Mouse (Mus musculus) hematopoietic stem cell, adult 5-6 weeks (primary cell): ENCODE data around the gene Kcnip1. TPM values are rescaled to one million over a fixed set of nuclear protein-coding genes. Genes with fewer than 3 reads are reported as not detected.

Experiments
- ATAC-seq, 2 experiments: fragments of 125-278 bp in 1 of 2; replicated peaks in 1 of 2; 2 replicates each; pipeline ENCODE4 v1.8.0; 2016 to 2017; ENCODE audit warnings: inconsistent platforms in 2 of 2, mild to moderate bottlenecking in 2 of 2, moderate number of reproducible peaks in 2 of 2, low read depth in 1 of 2, moderate TSS enrichment in 1 of 2; ENCODE audit not compliant: low FRiP score in 2 of 2, poor library complexity in 2 of 2, severe bottlenecking in 2 of 2, insufficient read depth in 1 of 2, low TSS enrichment in 1 of 2
- total RNA-seq: library from RNA; stranded (forward); fragments of 172-1452, 232-1000 nt; gene quantifications from 2 replicates; pipeline ENCODE4 v1.2.3, GENCODE M21; 2017

Kcnip1 gene
- total RNA-seq, 1 experiment from 2014 or later = not detected

- ATAC-seq = peak; percentile 71 to 79
Observed at GRCm38 (mm10) chr11:34001938-34002592, 9.1 kb upstream of the Kcnip1 start.

GRCm38 (mm10) chr11:34000416-34000815, 7.5 kb upstream of the Kcnip1 start:
- ATAC-seq = peak; percentile 22 to 48; a peak in 2 of 4 replicates

- no peak for ATAC-seq
Observed at GRCm38 (mm10) chr11:33998244-33998643, 5.3 kb upstream of the Kcnip1 start.

GRCm38 (mm10) chr11:33993496-33993895, 544 bp upstream of the Kcnip1 start:
- ATAC-seq = no peak

- ATAC-seq = no peak
Observed at GRCm38 (mm10) chr11:33990002-33990401, 3.0 kb downstream of the Kcnip1 start.

GRCm38 (mm10) chr11:33986525-33986924, 6.4 kb downstream of the Kcnip1 start:
- peak; percentile 12 to 14; a peak in 2 of 4 replicates for ATAC-seq

GRCm38 (mm10) chr11:33980146-33980545, 12.8 kb downstream of the Kcnip1 start:
- ATAC-seq = no peak

GRCm38 (mm10) chr11:33975121-33975520, 17.8 kb downstream of the Kcnip1 start:
- ATAC-seq = no peak

- no peak for ATAC-seq
Observed at GRCm38 (mm10) chr11:33974341-33975040, 18.5 kb downstream of the Kcnip1 start.

- ATAC-seq = no peak
Observed at GRCm38 (mm10) chr11:33972114-33972513, 20.8 kb downstream of the Kcnip1 start.

- no peak for ATAC-seq
Observed at GRCm38 (mm10) chr11:33969199-33969598, 23.8 kb downstream of the Kcnip1 start.

- ATAC-seq = peak; percentile 86 to 89
Observed at GRCm38 (mm10) chr11:33967708-33968107, 25.2 kb downstream of the Kcnip1 start.

- ATAC-seq = peak; percentile 84 to 88
Observed at GRCm38 (mm10) chr11:33965380-33965779, 27.6 kb downstream of the Kcnip1 start.

GRCm38 (mm10) chr11:33962688-33963407, 30.1 kb downstream of the Kcnip1 start, which contains the start of gene Kcnmb1:
Gene Kcnmb1, plus strand, starts transcription at chr11:33963013.
- no peak for ATAC-seq

GRCm38 (mm10) chr11:33962178-33962577, 30.8 kb downstream of the Kcnip1 start:
- ATAC-seq = no peak

GRCm38 (mm10) chr11:33958713-33959112, 34.2 kb downstream of the Kcnip1 start:
- no peak for ATAC-seq

GRCm38 (mm10) chr11:33957595-33957994, 35.4 kb downstream of the Kcnip1 start:
- no peak for ATAC-seq

- ATAC-seq = no peak
Observed at GRCm38 (mm10) chr11:33956623-33957022, 36.3 kb downstream of the Kcnip1 start.
